Mouse (Mus musculus): ENCODE measurements around the gene Ppp2ca.
A peak's percentile ranks its signal among the peaks of the same experiment; 100 is the strongest.
"Not testable (repeated sequence)": the region's sequence is repeated elsewhere in the genome, so short reads cannot be mapped to it uniquely, and the experiment has no call there.

Ppp2ca gene

GRCm38 (mm10) chr11:52145428-52145827 is 46.9 kb downstream of the Ppp2ca start, which contains the start of gene Olfr1373:
Gene Olfr1373 (minus strand): TSS chr11:52145528.
- not testable (repeated sequence) for DNase-seq

GRCm38 (mm10) chr11:52163926-52164325 is 65.4 kb downstream of the Ppp2ca start:
- DNase-seq: peak; percentile 78

- peak; percentile 64 for DNase-seq
These were observed 68.6 kb downstream of the Ppp2ca start for GRCm38 (mm10) chr11:52167126-52167525.

GRCm38 (mm10) chr11:52167901-52168302 is 69.4 kb downstream of the Ppp2ca start:
- DNase-seq: peak; percentile 15

DNA sequence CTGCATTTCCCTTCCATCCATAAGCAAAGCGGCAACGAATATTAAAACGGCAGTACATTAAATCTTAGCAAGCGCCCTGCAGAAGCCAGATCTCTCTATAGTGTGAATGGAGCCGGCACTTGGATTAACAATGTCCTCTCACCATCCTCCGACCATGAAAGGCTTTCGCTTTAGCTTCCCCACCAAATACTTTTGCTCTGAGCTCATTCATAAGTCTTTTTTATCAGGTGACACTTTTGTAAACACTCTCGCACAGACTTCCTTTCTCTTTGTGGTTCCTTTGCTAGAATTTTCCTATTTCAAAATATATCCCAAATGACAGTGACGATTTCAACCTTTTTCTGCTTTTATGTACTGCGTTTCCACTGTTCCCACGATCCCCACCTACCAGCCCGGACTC is 70.0 kb downstream of the Ppp2ca start:
- DNase-seq: peak; percentile 19

Data from lung, postnatal 36 days (tissue).